Mouse (Mus musculus): ENCODE measurements around the gene Kpna2. TPM values are rescaled to one million over a fixed set of nuclear protein-coding genes. Genes with fewer than 3 reads are reported as not detected.
"Not testable (repeated sequence)": the region's sequence is repeated elsewhere in the genome, so short reads cannot be mapped to it uniquely, and the experiment has no call there.

The Kpna2 gene
- polyA plus RNA-seq, 1 experiment: 16.1 TPM

GRCm38 (mm10) chr11:107027431-107028274 lies 28.3 kb upstream of the Kpna2 start:
- DNase-seq (ENCODE audit: low read depth in 1 of 2, low spot score in 2 of 2): peak; percentile 72 to 86
- Histone ChIP-seq H3K27me3 (ENCODE audit: control insufficient read depth, insufficient read depth, low read length) (0 out of 2 replicates have a peak, but pooled peaks cover 4% of the 10 kb centered on the region), H3K4me1 (ENCODE audit: control insufficient read depth, insufficient read depth, insufficient read length) (peaks cover 7% of the 10 kb centered on the region), H3K36me3 (ENCODE audit: control insufficient read depth, insufficient read depth, low read length) (no peaks in the 10 kb centered on the region), H3K27ac (ENCODE audit: insufficient read depth, low read length) (peak overlapping the region; percentile 63), H3K4me3 (ENCODE audit: extremely low read depth, insufficient read depth, insufficient read length) (peak overlapping the region; percentile 58)
- 1% methylated on average over 104 of the region's 107 CpGs for WGBS
- peak; percentile 6; the same call in 1 of the 2 replicates for TF ChIP-seq POLR2A (IDR thresholded peaks at IDR 0.05; ENCODE audit: low read depth, low read length)
- no peak for TF ChIP-seq CTCF (IDR thresholded peaks at IDR 0.05; ENCODE audit: extremely low read depth, insufficient read depth, insufficient read length, insufficient replicate concordance)

DNA sequence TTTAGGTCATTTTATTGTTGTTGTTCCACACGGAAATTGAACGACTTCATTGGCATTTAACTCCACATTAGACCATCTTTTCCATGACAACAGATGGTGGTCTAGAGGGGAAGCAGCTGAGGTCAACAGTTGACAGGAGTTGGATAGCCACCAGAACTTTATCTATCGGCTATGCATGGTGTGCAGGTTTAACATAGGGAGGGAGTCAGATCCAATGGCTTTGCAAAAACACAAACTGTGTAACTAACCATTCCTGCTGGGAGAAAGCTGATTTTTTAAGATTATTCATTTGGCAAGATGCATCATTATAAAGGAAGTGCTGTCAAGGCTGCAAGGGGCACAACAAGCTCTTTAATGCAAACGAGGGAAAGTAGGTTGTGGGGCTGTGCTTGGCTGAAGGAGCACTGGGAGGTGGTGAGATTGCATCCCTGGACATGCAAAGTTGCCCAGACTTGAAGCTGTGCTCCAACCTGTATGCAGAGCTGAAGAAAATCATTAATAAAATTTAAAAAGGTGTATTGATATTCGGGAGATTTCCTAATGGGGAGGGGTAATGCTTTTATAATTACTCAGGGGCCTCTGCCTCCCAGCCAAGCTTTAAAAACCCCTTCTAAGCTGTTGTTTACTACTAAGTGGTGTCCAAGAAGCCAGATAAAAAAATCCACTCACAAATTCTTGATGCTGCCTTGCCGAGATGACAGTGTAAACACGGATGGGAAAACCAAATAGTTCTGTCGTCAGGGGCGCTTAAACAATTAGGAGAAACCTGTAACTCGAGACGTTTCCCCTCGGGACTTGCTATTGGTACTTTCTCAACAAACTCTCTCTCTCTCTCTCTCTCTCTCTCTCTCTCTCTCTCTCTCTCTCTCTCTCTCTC lies 27.5 kb upstream of the Kpna2 start:
- 0 out of 2 replicates have a peak, but pooled peaks cover 4% of the 10 kb centered on the region for H3K27me3 ChIP-seq (ENCODE audit: control insufficient read depth, insufficient read depth, low read length)
- peaks cover 7% of the 10 kb centered on the region for H3K4me1 ChIP-seq (ENCODE audit: control insufficient read depth, insufficient read depth, insufficient read length)
- DNase-seq (ENCODE audit: low read depth in 1 of 2, low spot score in 2 of 2): no peak
- peak overlapping the region; percentile 58 for H3K4me3 ChIP-seq (ENCODE audit: extremely low read depth, insufficient read depth, insufficient read length)
- H3K36me3 ChIP-seq (ENCODE audit: control insufficient read depth, insufficient read depth, low read length): no peaks in the 10 kb centered on the region
- 8% methylated on average over 12 of the region's 12 CpGs for WGBS
- no peak for TF ChIP-seq POLR2A (IDR thresholded peaks at IDR 0.05; ENCODE audit: low read depth, low read length)
- TF ChIP-seq CTCF (IDR thresholded peaks at IDR 0.05; ENCODE audit: extremely low read depth, insufficient read depth, insufficient read length, insufficient replicate concordance): no peak
- H3K27ac ChIP-seq (ENCODE audit: insufficient read depth, low read length): no peak overlapping the region

GRCm38 (mm10) chr11:107025411-107026321 lies 26.3 kb upstream of the Kpna2 start, which contains the start of gene 1810010H24Rik:
Gene 1810010H24Rik (plus strand): TSS chr11:107025681.
- Histone ChIP-seq H3K36me3 (ENCODE audit: control insufficient read depth, insufficient read depth, low read length) (no peaks in the 10 kb centered on the region), H3K27me3 (ENCODE audit: control insufficient read depth, insufficient read depth, low read length) (0 out of 2 replicates have a peak, but pooled peaks cover 4% of the 10 kb centered on the region), H3K27ac (ENCODE audit: insufficient read depth, low read length) (peak within 1 kb of the TSS; percentile 26; the same call in 1 of the 2 replicates), H3K4me1 (ENCODE audit: control insufficient read depth, insufficient read depth, insufficient read length) (peaks cover 7% of the 10 kb centered on the region), H3K4me3 (ENCODE audit: extremely low read depth, insufficient read depth, insufficient read length) (peak within 1 kb of the TSS; percentile 55)
- TF ChIP-seq CTCF (IDR thresholded peaks at IDR 0.05; ENCODE audit: extremely low read depth, insufficient read depth, insufficient read length, insufficient replicate concordance) (no peak), POLR2A (IDR thresholded peaks at IDR 0.05; ENCODE audit: low read depth, low read length) (no peak)
- DNase-seq (ENCODE audit: low read depth in 1 of 2, low spot score in 2 of 2): peak in 1 of 2 experiments; percentile 29
- WGBS: under 1% methylated on average over 45 of the region's 45 CpGs

DNA sequence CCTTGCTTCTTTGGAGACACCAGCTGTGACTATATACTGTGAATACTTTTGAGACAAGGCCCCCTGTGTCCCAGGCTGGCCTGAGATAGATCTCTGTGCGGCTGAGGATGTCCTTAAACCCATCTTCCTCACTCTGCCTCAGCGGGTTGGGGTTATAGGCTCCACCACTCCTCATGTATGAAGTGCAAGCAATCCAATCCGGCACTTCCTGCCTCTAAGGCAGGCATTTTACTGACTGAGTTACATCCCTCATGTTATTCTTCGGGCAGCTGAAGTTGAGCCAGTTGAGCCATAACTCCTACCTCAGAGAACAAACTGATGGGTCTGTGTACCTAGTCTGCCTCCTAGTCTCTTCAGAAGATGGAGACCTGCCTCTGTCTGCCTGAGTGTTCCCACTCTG lies 25.1 kb upstream of the Kpna2 start:
- H3K27me3 ChIP-seq (ENCODE audit: control insufficient read depth, insufficient read depth, low read length): 0 out of 2 replicates have a peak, but pooled peaks cover 4% of the 10 kb centered on the region
- TF ChIP-seq POLR2A (IDR thresholded peaks at IDR 0.05; ENCODE audit: low read depth, low read length) (no peak), CTCF (IDR thresholded peaks at IDR 0.05; ENCODE audit: extremely low read depth, insufficient read depth, insufficient read length, insufficient replicate concordance) (no peak)
- no peak for DNase-seq (ENCODE audit: low read depth in 1 of 2, low spot score in 2 of 2)
- H3K4me3 ChIP-seq (ENCODE audit: extremely low read depth, insufficient read depth, insufficient read length): no peak overlapping the region
- WGBS: 79% methylated on average over 4 of the region's 4 CpGs
- no peak overlapping the region for H3K27ac ChIP-seq (ENCODE audit: insufficient read depth, low read length)
- peaks cover 7% of the 10 kb centered on the region for H3K4me1 ChIP-seq (ENCODE audit: control insufficient read depth, insufficient read depth, insufficient read length)
- no peaks in the 10 kb centered on the region for H3K36me3 ChIP-seq (ENCODE audit: control insufficient read depth, insufficient read depth, low read length)

DNA sequence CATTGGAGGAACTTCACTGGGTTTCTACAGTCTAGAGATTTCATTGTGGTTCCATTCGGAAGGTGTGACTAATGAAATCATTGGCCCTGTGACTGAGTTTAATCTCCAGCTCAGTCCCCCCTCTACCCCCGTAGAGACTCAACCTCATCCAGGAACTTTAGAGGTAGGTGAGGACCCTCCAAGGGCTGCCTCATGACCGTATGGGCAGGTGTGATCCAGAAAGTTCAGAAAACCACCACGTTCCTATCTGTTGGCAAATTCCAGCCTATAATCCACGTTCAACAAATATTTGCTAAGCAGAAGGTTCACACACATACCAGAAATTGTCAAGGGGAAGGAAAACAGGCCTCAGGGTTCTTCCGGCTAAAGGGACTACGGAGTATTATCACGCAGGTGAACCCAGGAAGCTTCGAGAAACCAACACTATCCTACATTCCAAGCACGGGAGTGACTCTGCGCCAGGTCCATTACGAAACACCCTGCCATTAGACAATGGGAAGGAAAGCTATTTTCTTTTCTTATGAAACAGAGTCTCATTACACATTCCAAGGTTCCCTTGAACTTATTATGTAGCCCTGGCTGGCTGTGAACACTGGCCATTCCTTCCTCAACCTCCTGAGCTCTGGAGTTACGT lies 22.8 kb upstream of the Kpna2 start:
- TF ChIP-seq POLR2A (IDR thresholded peaks at IDR 0.05; ENCODE audit: low read depth, low read length) (no peak), CTCF (IDR thresholded peaks at IDR 0.05; ENCODE audit: extremely low read depth, insufficient read depth, insufficient read length, insufficient replicate concordance) (no peak)
- Histone ChIP-seq H3K4me1 (ENCODE audit: control insufficient read depth, insufficient read depth, insufficient read length) (peaks cover 7% of the 10 kb centered on the region), H3K36me3 (ENCODE audit: control insufficient read depth, insufficient read depth, low read length) (no peaks in the 10 kb centered on the region), H3K4me3 (ENCODE audit: extremely low read depth, insufficient read depth, insufficient read length) (no peak overlapping the region), H3K27me3 (ENCODE audit: control insufficient read depth, insufficient read depth, low read length) (0 out of 2 replicates have a peak, but pooled peaks cover 4% of the 10 kb centered on the region), H3K27ac (ENCODE audit: insufficient read depth, low read length) (no peak overlapping the region)
- DNase-seq (ENCODE audit: low read depth in 1 of 2, low spot score in 2 of 2): no peak
- 92% methylated on average over 13 of the region's 13 CpGs for WGBS

DNA sequence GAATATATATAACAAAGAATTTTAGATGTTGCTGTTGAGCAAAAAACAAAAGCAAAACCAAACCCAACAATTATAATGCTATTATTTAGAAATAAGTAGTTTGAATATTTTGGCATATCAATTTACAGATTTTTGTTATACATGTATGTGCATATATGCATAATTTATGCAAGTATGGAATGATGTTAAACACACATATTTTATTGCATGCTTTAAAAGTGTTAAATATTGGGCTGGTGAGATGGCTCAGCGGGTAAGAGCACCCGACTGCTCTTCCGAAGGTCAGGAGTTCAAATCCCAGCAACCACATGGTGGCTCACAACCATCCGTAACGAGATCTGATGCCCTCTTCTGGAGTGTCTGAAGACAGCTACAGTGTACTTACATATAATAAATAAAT lies 20.4 kb upstream of the Kpna2 start:
- H3K4me3 ChIP-seq (ENCODE audit: extremely low read depth, insufficient read depth, insufficient read length); H3K36me3 ChIP-seq (ENCODE audit: control insufficient read depth, insufficient read depth, low read length); H3K4me1 ChIP-seq (ENCODE audit: control insufficient read depth, insufficient read depth, insufficient read length); DNase-seq (ENCODE audit: low read depth in 1 of 2, low spot score in 2 of 2); H3K27me3 ChIP-seq (ENCODE audit: control insufficient read depth, insufficient read depth, low read length); H3K27ac ChIP-seq (ENCODE audit: insufficient read depth, low read length): not testable (repeated sequence)
- WGBS: 89% methylated on average over 5 of the region's 5 CpGs
